ENCODE assay signal across 9 mouse cellular contexts in genomic region chr4:123219720-123220357, GRCm38 (mm10). TPM values are rescaled to one million over a fixed set of nuclear protein-coding genes. Genes with fewer than 3 reads are reported as not detected.
A peak's percentile ranks its signal among the peaks of the same experiment; 100 is the strongest.
DNase-seq lines count a peak whose midpoint lies in the region; ATAC-seq and TF ChIP-seq lines count a peak whose summit lies in the region.
"Had no signal": no experiment of that assay in that cellular context is flagged by ENCODE, and none has a peak within 500 bp of the region (broad histone marks: within the 10 kb centered on the region; RNA-seq: fewer than 3 reads in every experiment).

No protein-coding gene starts in this region.

- intact Hi-C loops in heart, adult 2 months (cut with DNase I) = loop anchor here (1.0 to 5.0 kb wide), 2 partner anchors 34 to 63 kb away; no protein-coding TSS in a partner anchor

- no peak overlapping the region for H3K4me3 ChIP-seq in heart, adult 2 months
- no peak overlapping the region for H3K4me3 ChIP-seq in limb, embryonic 11.5 days (ENCODE audit: low read depth, low read length)
- no peak overlapping the region for H3K4me3 ChIP-seq in midbrain, embryonic 13.5 days (replicated peaks)

- no peak for TF ChIP-seq CTCF in heart, adult 2 months (IDR thresholded peaks at IDR 0.05)

- no peaks in the 10 kb centered on the region for H3K27me3 ChIP-seq in heart, adult 2 months (ENCODE audit: control insufficient read depth, insufficient read depth, low read length)
- H3K27me3 ChIP-seq in limb, embryonic 11.5 days (ENCODE audit: control insufficient read depth, insufficient read depth, low read length) = no peaks in the 10 kb centered on the region
- no peaks in the 10 kb centered on the region for H3K27me3 ChIP-seq in midbrain, embryonic 13.5 days

- H3K9ac ChIP-seq in heart, adult 2 months (ENCODE audit: low read depth, low read length) = no peak overlapping the region
- no peak overlapping the region for H3K9ac ChIP-seq in limb, embryonic 11.5 days (ENCODE audit: low read length)
- H3K9ac ChIP-seq in midbrain, embryonic 13.5 days (replicated peaks) = no peak overlapping the region

- H3K4me1 ChIP-seq in heart, adult 2 months (ENCODE audit: control insufficient read depth, insufficient read depth, low read length) = peaks cover 4% of the 10 kb centered on the region; the same call in 1 of the 2 replicates
- no peaks in the 10 kb centered on the region for H3K4me1 ChIP-seq in limb, embryonic 11.5 days (ENCODE audit: control insufficient read depth, insufficient read depth, low read length)
- peaks cover 11% of the 10 kb centered on the region for H3K4me1 ChIP-seq in midbrain, embryonic 13.5 days (replicated peaks)

- H3K27ac ChIP-seq in heart, adult 2 months = no peak overlapping the region
- H3K27ac ChIP-seq in limb, embryonic 11.5 days (replicated peaks; ENCODE audit: low read depth, low read length) = no peak overlapping the region
- H3K27ac ChIP-seq in midbrain, embryonic 13.5 days = no peak overlapping the region

- no peak for TF ChIP-seq POLR2A in heart, adult 2 months (IDR thresholded peaks at IDR 0.05; ENCODE audit: insufficient read depth, low read depth, low read length)

- peak; percentile 69 to 84 for DNase-seq in heart, adult 2 months
- no peak for DNase-seq in heart, adult 8-10 months (ENCODE audit: low spot score)
- peak; percentile 85 for DNase-seq in gastrocnemius, postnatal 10 days
- DNase-seq in kidney, adult 18-20 months = peak; percentile 74
- DNase-seq in limb, embryonic 11.5 days (ENCODE audit: low spot score) = peak; percentile 84
- DNase-seq in spleen, postnatal 36 days (ENCODE audit: low spot score in 2 of 2) = peak; percentile 24 to 28

- WGBS in heart, adult 2 months = 62% methylated on average over 15 of the region's 15 CpGs
- WGBS in limb, embryonic 11.5 days = 73% methylated on average over 15 of the region's 15 CpGs
- WGBS in midbrain, embryonic 13.5 days = 78% methylated on average over 15 of the region's 15 CpGs

- peak; percentile 91 for TF ChIP-seq EP300 in heart, adult 2 months (IDR thresholded peaks at IDR 0.05; ENCODE audit: insufficient read depth, low read depth, low read length)

- H3K79me2 ChIP-seq in heart, adult 2 months (replicated peaks; ENCODE audit: control insufficient read depth, insufficient read depth, low read length) = no peaks in the 10 kb centered on the region

- no peaks in the 10 kb centered on the region for H3K36me3 ChIP-seq in heart, adult 2 months (ENCODE audit: control insufficient read depth, insufficient read depth, low read length)
- no peaks in the 10 kb centered on the region for H3K36me3 ChIP-seq in limb, embryonic 11.5 days (ENCODE audit: control insufficient read depth, insufficient read depth, low read length)
- no peaks in the 10 kb centered on the region for H3K36me3 ChIP-seq in midbrain, embryonic 13.5 days

- H3K4me2 ChIP-seq in limb, embryonic 11.5 days (ENCODE audit: low read depth, severe bottlenecking) = no peak overlapping the region
- H3K4me2 ChIP-seq in midbrain, embryonic 13.5 days (replicated peaks) = no peak overlapping the region

- no peaks in the 10 kb centered on the region for H3K9me3 ChIP-seq in limb, embryonic 11.5 days (ENCODE audit: control insufficient read depth, low read length)
- H3K9me3 ChIP-seq in midbrain, embryonic 13.5 days = no peaks in the 10 kb centered on the region

- ATAC-seq in common myeloid progenitor, adult 5-6 weeks (replicated peaks; ENCODE audit: low read depth, poor library complexity, severe bottlenecking) = peak; percentile 89
- peak; percentile 79 for ATAC-seq in limb, embryonic 11.5 days (ENCODE audit: insufficient number of reproducible peaks, low FRiP score, low TSS enrichment, low read depth)
- peak; percentile 80 for ATAC-seq in midbrain, embryonic 13.5 days

RNA-seq across cellular contexts. Expression of gene Heyl, which starts 13.5 kb away (rescaled TPM):
- 10 to 100 TPM; 15.8 to 16.5 TPM for total RNA-seq in heart, adult 2 months (2021)
- 16.8 and 21.3 TPM in 2 replicates for polyA plus RNA-seq in heart, adult 2 months (2012; rRNA removed)
- total RNA-seq in heart, adult 8-10 months (2022) = 10 to 100 TPM in 3 of 4 experiments, 1 to 10 TPM in 1; 9.7 to 11.7 (median 10.9) TPM
- total RNA-seq in common myeloid progenitor, adult 5-6 weeks (2017) = not detected in 2 replicates
- total RNA-seq in gastrocnemius, postnatal 10 days (2021) = 10 to 100 TPM; 21.2 to 27.4 TPM
- 2.4 and 2.7 TPM in 2 replicates for polyA plus RNA-seq in limb, embryonic 11.5 days (2014; fragmentation: Nextera tagmentation; extraction: Ambion mirVana)
- polyA plus RNA-seq in midbrain, embryonic 13.5 days (2015; fragmentation: Nextera tagmentation; extraction: Ambion mirVana) = 5.5 and 6.6 TPM in 2 replicates
- total RNA-seq: neutrophil, adult 5-6 weeks had no signal

RNA-seq across cellular contexts. Expression of gene Nt5c1a, which starts 18.5 kb away (rescaled TPM):
- total RNA-seq in heart, adult 2 months (2021) = 10 to 100 TPM; 50.8 to 57.6 TPM
- 19.6 and 41.6 TPM in 2 replicates for polyA plus RNA-seq in heart, adult 2 months (2012; rRNA removed)
- total RNA-seq in heart, adult 8-10 months (2022) = 10 to 100 TPM; 48.9 to 75.3 (median 70.1) TPM
- total RNA-seq in common myeloid progenitor, adult 5-6 weeks (2017) = not detected in 2 replicates
- 10 to 100 TPM in 1 of 2 experiments, 1 to 10 TPM in 1; 9.9 to 10.7 TPM for total RNA-seq in gastrocnemius, postnatal 10 days (2021)
- polyA plus RNA-seq in limb, embryonic 11.5 days (2014; fragmentation: Nextera tagmentation; extraction: Ambion mirVana) = not detected in 2 replicates
- not detected in 2 replicates for polyA plus RNA-seq in midbrain, embryonic 13.5 days (2015; fragmentation: Nextera tagmentation; extraction: Ambion mirVana)
- total RNA-seq: neutrophil, adult 5-6 weeks had no signal

RNA-seq across cellular contexts. Expression of gene Hpcal4, which starts 36.8 kb away (rescaled TPM):
- total RNA-seq in heart, adult 2 months (2021) = under 1 TPM; 0.09 to 0.10 TPM
- polyA plus RNA-seq in heart, adult 2 months (2012; rRNA removed) = 0.35 and 0.38 TPM in 2 replicates
- under 1 TPM; 0.14 to 0.25 (median 0.19) TPM for total RNA-seq in heart, adult 8-10 months (2022)
- not detected in 2 replicates for total RNA-seq in common myeloid progenitor, adult 5-6 weeks (2017)
- total RNA-seq in gastrocnemius, postnatal 10 days (2021) = under 1 TPM; 0.38 to 0.59 TPM
- 0.17 and 1.7 TPM in 2 replicates for polyA plus RNA-seq in limb, embryonic 11.5 days (2014; fragmentation: Nextera tagmentation; extraction: Ambion mirVana)
- polyA plus RNA-seq in midbrain, embryonic 13.5 days (2015; fragmentation: Nextera tagmentation; extraction: Ambion mirVana) = 14.1 and 16.5 TPM in 2 replicates
- total RNA-seq: neutrophil, adult 5-6 weeks had no signal

RNA-seq across cellular contexts. Expression of gene Pabpc4, which starts 42.3 kb away (rescaled TPM):
- total RNA-seq in heart, adult 2 months (2021) = 100 to 1,000 TPM; 336 to 376 TPM
- polyA plus RNA-seq in heart, adult 2 months (2012; rRNA removed) = 207 and 299 TPM in 2 replicates
- 100 to 1,000 TPM; 323 to 392 (median 367) TPM for total RNA-seq in heart, adult 8-10 months (2022)
- 140 and 158 TPM in 2 replicates for total RNA-seq in common myeloid progenitor, adult 5-6 weeks (2017)
- total RNA-seq in gastrocnemius, postnatal 10 days (2021) = 100 to 1,000 TPM; 279 to 289 TPM
- polyA plus RNA-seq in limb, embryonic 11.5 days (2014; fragmentation: Nextera tagmentation; extraction: Ambion mirVana) = 50.5 and 56.2 TPM in 2 replicates
- 25.5 and 27.1 TPM in 2 replicates for polyA plus RNA-seq in midbrain, embryonic 13.5 days (2015; fragmentation: Nextera tagmentation; extraction: Ambion mirVana)

Comparison
In these comparisons a context has a peak if more than half of its experiments do, and no peak if none do; other contexts are left out.
1. RNA of gene Heyl, which starts 13.5 kb away (total RNA-seq): 21.2 to 27.4 TPM in gastrocnemius, postnatal 10 days, 15.8 to 16.5 TPM in heart, adult 2 months and 9.7 to 11.7 TPM in heart, adult 8-10 months; not detected in common myeloid progenitor, adult 5-6 weeks; every median in the first group is over 10 times any median in the second.
2. RNA of gene Nt5c1a, which starts 18.5 kb away (total RNA-seq): 48.9 to 75.3 TPM in heart, adult 8-10 months, 50.8 to 57.6 TPM in heart, adult 2 months and 9.9 to 10.7 TPM in gastrocnemius, postnatal 10 days; not detected in common myeloid progenitor, adult 5-6 weeks; every median in the first group is over 10 times any median in the second.
3. Peak in every context shown above with its lines, with median percentiles within 50 percentile points of each other: ATAC-seq.